Mouse (Mus musculus): ENCODE measurements around the gene Aox4. TPM values are rescaled to one million over a fixed set of nuclear protein-coding genes. Genes with fewer than 3 reads are reported as not detected.

Aox4 gene
- polyA plus RNA-seq, 1 experiment from 2014 or later: 0.04 TPM

DNA sequence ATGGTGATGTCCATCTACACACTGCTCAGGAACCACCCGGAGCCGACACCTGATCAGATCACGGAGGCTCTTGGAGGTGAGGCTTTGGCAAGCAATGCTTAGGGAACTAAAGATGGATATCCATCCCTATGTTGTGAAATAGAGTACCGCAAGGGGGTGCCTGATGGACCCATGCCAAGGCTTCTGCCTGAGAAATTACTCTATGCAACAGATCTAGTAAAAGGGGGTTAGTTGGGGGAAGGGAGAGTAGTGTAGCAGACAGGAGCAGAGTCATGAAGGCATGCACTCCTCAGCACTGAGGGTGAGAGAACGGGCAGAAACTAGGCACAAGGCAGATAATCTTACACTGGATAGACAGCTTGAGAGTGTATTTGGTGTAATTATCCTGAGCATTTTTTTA lies 11.7 kb downstream of the Aox4 start:
- ATAC-seq (no peak), DNase-seq (ENCODE audit: low spot score) (no peak)
- no peaks in the 10 kb centered on the region for H3K27me3 ChIP-seq (replicated peaks; ENCODE audit: insufficient read depth, low read length)
- no peak overlapping the region for H3K27ac ChIP-seq (ENCODE audit: low read length)
- no peak overlapping the region for H3K4me2 ChIP-seq (replicated peaks; ENCODE audit: low read depth, low read length)
- WGBS: 62% methylated on average over 5 of the region's 5 CpGs
- H3K36me3 ChIP-seq (ENCODE audit: insufficient read depth, low read length): no peaks in the 10 kb centered on the region
- no peak overlapping the region for H3K9ac ChIP-seq (replicated peaks; ENCODE audit: low read depth)
- no peak overlapping the region for H3K4me3 ChIP-seq (ENCODE audit: low read depth, low read length)
- no peaks in the 10 kb centered on the region for H3K4me1 ChIP-seq (ENCODE audit: insufficient read depth, low read depth, low read length)
- no peaks in the 10 kb centered on the region for H3K9me3 ChIP-seq (ENCODE audit: low read length)
- TF ChIP-seq CTCF (IDR thresholded peaks at IDR 0.05): no peak
- TF ChIP-seq EP300 (IDR thresholded peaks at IDR 0.05): no peak

DNA sequence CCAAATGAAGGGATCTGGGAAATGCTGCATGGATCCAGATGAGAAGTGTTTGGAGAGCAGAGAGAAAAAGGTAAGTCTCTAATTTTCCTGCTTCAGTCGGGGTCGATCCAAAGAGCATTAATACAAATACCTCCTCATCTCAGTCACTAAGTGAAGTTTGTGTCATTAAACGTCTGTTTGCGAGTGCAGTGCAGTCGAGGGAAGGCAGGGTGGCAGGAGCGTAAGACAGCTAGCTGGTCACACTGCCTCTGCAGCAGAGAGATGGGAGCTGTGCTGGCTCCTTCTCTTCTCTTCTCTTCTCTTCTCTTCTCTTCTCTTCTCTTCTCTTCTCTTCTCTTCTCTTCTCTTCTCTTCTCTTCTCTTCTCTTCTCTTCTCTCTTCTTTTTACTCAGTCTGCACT lies 17.9 kb downstream of the Aox4 start:
- 57% methylated on average over 6 of the region's 6 CpGs for WGBS
- no peak for ATAC-seq
- Histone ChIP-seq H3K9ac (replicated peaks; ENCODE audit: low read depth) (no peak overlapping the region), H3K4me1 (ENCODE audit: insufficient read depth, low read depth, low read length) (no peaks in the 10 kb centered on the region), H3K4me2 (replicated peaks; ENCODE audit: low read depth, low read length) (no peak overlapping the region), H3K36me3 (ENCODE audit: insufficient read depth, low read length) (no peaks in the 10 kb centered on the region), H3K27ac (ENCODE audit: low read length) (no peak overlapping the region), H3K9me3 (ENCODE audit: low read length) (no peaks in the 10 kb centered on the region), H3K27me3 (replicated peaks; ENCODE audit: insufficient read depth, low read length) (no peaks in the 10 kb centered on the region), H3K4me3 (ENCODE audit: low read depth, low read length) (no peak overlapping the region)
- TF ChIP-seq EP300 (IDR thresholded peaks at IDR 0.05): no peak
- DNase-seq (ENCODE audit: low spot score): no peak

DNA sequence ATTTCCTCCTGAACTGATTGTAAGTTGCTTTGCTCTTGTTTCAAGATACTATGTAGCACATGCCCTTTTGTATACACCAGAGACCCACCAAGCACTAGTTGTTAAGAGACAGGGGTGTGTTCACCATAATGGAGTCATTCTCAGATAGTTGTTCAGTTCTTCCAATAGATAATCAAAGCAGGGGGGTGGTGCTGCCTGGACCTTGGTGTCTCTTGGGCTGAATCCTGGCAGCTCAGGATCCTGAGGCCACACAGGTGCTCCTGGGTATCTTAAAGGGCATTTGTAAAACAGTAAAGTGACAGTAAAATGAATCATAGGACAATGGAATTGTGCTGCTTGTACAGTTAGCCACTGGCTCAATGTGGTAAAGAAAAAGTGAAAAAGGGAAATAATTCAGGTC lies 18.7 kb downstream of the Aox4 start:
- Histone ChIP-seq H3K9ac (replicated peaks; ENCODE audit: low read depth) (no peak overlapping the region), H3K36me3 (ENCODE audit: insufficient read depth, low read length) (no peaks in the 10 kb centered on the region), H3K4me2 (replicated peaks; ENCODE audit: low read depth, low read length) (no peak overlapping the region), H3K27ac (ENCODE audit: low read length) (no peak overlapping the region), H3K9me3 (ENCODE audit: low read length) (no peaks in the 10 kb centered on the region), H3K27me3 (replicated peaks; ENCODE audit: insufficient read depth, low read length) (no peaks in the 10 kb centered on the region), H3K4me1 (ENCODE audit: insufficient read depth, low read depth, low read length) (no peaks in the 10 kb centered on the region), H3K4me3 (ENCODE audit: low read depth, low read length) (no peak overlapping the region)
- no peak for ATAC-seq
- DNase-seq (ENCODE audit: low spot score): no peak
- TF ChIP-seq CTCF (IDR thresholded peaks at IDR 0.05): no peak
- no peak for TF ChIP-seq EP300 (IDR thresholded peaks at IDR 0.05)

DNA sequence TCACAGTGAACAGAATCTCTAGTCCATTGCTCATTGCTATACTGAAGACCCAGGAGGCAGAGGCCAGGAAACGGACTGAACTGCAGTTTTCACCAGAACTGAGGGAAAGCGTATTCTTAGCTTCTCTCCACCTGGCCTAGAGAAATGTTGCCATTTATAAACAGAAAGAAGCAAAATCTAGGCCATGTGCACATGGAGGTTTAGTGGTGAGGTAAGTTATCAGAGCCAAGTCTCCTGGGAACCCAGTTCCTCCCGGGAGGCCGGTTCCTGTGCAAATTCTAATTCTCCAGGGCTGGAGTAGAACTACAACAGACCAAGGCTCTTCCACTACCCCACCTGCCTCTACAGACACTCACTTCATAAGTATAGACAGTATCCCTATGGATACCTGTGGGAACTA lies 19.6 kb downstream of the Aox4 start:
- Histone ChIP-seq H3K9me3 (ENCODE audit: low read length) (no peaks in the 10 kb centered on the region), H3K9ac (replicated peaks; ENCODE audit: low read depth) (no peak overlapping the region), H3K27me3 (replicated peaks; ENCODE audit: insufficient read depth, low read length) (no peaks in the 10 kb centered on the region), H3K4me2 (replicated peaks; ENCODE audit: low read depth, low read length) (no peak overlapping the region), H3K4me1 (ENCODE audit: insufficient read depth, low read depth, low read length) (no peaks in the 10 kb centered on the region), H3K36me3 (ENCODE audit: insufficient read depth, low read length) (no peaks in the 10 kb centered on the region), H3K27ac (ENCODE audit: low read length) (no peak overlapping the region), H3K4me3 (ENCODE audit: low read depth, low read length) (no peak overlapping the region)
- no peak for DNase-seq (ENCODE audit: low spot score)
- WGBS: 88% methylated on average over 4 of the region's 4 CpGs
- ATAC-seq: no peak
- TF ChIP-seq CTCF (IDR thresholded peaks at IDR 0.05): no peak
- no peak for TF ChIP-seq EP300 (IDR thresholded peaks at IDR 0.05)

DNA sequence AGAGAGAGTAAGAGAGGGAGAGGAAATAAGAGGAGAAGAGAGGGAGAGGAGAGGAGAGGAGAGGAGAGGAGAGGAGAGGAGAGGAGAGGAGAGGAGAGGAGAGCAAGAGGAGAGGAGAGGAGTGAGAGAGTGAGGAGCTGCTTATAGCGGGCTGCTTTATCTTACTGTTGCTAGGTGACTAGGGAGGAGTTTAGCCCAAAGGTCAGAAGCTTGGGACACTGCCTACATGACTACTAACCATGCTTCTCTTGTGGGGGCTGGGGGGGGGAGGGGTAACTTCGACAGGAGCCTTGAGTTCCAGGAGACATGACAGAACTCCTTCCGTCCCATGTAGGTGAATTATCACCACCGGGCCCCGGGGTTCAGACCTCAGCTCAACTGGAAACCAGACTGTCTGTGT lies 20.3 kb downstream of the Aox4 start:
- Histone ChIP-seq H3K4me1 (ENCODE audit: insufficient read depth, low read depth, low read length) (no peaks in the 10 kb centered on the region), H3K9ac (replicated peaks; ENCODE audit: low read depth) (no peak overlapping the region), H3K4me2 (replicated peaks; ENCODE audit: low read depth, low read length) (no peak overlapping the region), H3K27ac (ENCODE audit: low read length) (no peak overlapping the region), H3K9me3 (ENCODE audit: low read length) (no peaks in the 10 kb centered on the region), H3K36me3 (ENCODE audit: insufficient read depth, low read length) (no peaks in the 10 kb centered on the region), H3K27me3 (replicated peaks; ENCODE audit: insufficient read depth, low read length) (no peaks in the 10 kb centered on the region), H3K4me3 (ENCODE audit: low read depth, low read length) (no peak overlapping the region)
- DNase-seq (ENCODE audit: low spot score) (no peak), ATAC-seq (no peak)
- no peak for TF ChIP-seq CTCF (IDR thresholded peaks at IDR 0.05)
- no peak for TF ChIP-seq EP300 (IDR thresholded peaks at IDR 0.05)
- WGBS: 28% methylated on average over 5 of the region's 5 CpGs

DNA sequence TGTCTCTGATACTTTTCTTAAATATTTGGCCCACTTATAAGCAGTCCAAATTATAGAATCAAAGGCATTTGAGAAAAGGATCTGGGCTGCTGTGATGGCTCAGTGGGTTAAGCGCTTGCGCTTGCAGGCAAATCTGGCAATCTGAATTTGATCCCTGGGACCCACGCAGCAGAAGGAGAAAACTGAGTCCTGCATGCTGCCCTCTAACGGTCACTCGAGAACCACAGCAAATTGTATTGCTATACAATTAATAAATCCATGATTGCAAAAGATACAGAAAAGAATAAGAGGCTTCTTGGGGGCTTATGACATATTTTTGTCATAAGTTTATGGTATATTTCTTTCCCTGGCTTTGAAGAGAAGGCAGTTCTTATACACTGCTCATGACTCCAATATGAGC lies 25.2 kb downstream of the Aox4 start:
- Histone ChIP-seq H3K4me1 (ENCODE audit: insufficient read depth, low read depth, low read length) (no peaks in the 10 kb centered on the region), H3K27ac (ENCODE audit: low read length) (no peak overlapping the region), H3K9me3 (ENCODE audit: low read length) (no peaks in the 10 kb centered on the region), H3K4me3 (ENCODE audit: low read depth, low read length) (no peak overlapping the region), H3K9ac (replicated peaks; ENCODE audit: low read depth) (no peak overlapping the region), H3K27me3 (replicated peaks; ENCODE audit: insufficient read depth, low read length) (no peaks in the 10 kb centered on the region), H3K36me3 (ENCODE audit: insufficient read depth, low read length) (no peaks in the 10 kb centered on the region), H3K4me2 (replicated peaks; ENCODE audit: low read depth, low read length) (no peak overlapping the region)
- 52% methylated on average over 5 of the region's 5 CpGs for WGBS
- DNase-seq (ENCODE audit: low spot score) (no peak), ATAC-seq (no peak)
- TF ChIP-seq CTCF (IDR thresholded peaks at IDR 0.05) (peak; percentile 38), EP300 (IDR thresholded peaks at IDR 0.05) (no peak)

DNA sequence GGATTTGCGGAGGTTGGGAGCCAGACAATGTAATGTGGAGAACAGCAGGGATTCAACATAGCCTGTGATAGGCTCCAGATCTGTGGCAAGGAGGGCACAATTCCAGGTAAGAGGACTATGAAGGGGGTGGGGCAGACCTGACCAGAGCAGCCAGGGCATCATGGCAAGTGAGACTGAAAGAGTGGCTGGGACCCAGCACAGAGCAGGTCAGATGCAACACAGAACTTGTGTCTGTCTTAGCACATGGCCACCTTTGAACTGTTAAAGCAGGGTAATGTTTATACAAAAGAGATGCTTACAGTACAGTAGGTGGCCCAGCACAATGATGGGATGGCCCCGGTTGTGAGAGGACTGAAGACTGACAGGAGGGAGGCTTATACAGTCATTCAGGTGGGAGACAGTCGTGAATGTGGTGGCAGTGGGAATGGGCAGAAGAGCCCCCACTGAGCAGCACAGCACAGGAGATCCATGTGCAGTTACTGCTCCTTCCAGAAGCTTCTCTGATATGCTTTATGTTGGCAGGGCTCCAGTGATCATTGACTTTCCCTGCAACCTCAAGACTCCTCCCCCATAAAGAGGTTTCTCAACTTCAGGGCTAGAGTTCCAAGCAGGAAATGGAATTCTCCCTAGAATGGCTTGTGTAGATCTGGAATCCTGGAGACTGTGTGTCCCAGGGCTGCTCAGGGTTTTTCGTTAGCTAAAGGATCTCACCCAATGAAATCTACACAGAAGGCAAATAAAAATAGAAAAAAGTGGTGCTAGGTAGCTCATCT lies 27.5 kb downstream of the Aox4 start:
- no peak overlapping the region for H3K9ac ChIP-seq (replicated peaks; ENCODE audit: low read depth)

More for the DNA sequence above, 27.5 kb downstream of the Aox4 start:
- Histone ChIP-seq H3K27me3 (replicated peaks; ENCODE audit: insufficient read depth, low read length) (no peaks in the 10 kb centered on the region), H3K36me3 (ENCODE audit: insufficient read depth, low read length) (no peaks in the 10 kb centered on the region), H3K4me1 (ENCODE audit: insufficient read depth, low read depth, low read length) (no peaks in the 10 kb centered on the region), H3K9me3 (ENCODE audit: low read length) (no peaks in the 10 kb centered on the region), H3K27ac (ENCODE audit: low read length) (no peak overlapping the region), H3K4me2 (replicated peaks; ENCODE audit: low read depth, low read length) (no peak overlapping the region), H3K4me3 (ENCODE audit: low read depth, low read length) (no peak overlapping the region)
- ATAC-seq: peak; percentile 52
- peak; percentile 89 for DNase-seq (ENCODE audit: low spot score)
- WGBS: 56% methylated on average over 4 of the region's 4 CpGs
- TF ChIP-seq EP300 (IDR thresholded peaks at IDR 0.05) (no peak), CTCF (IDR thresholded peaks at IDR 0.05) (no peak)

All from lung, postnatal 0 days (tissue).